Mouse (Mus musculus) stomach, postnatal 0 days (tissue): ENCODE measurements around the gene Pink1. TPM values are rescaled to one million over a fixed set of nuclear protein-coding genes. Genes with fewer than 3 reads are reported as not detected.

ENCODE experiments used
- ATAC-seq: fragments of 200-750 bp; cut with Nextera tagmentation; 2 replicates; pipeline ENCODE4 v1.8.0; 2017; ENCODE audit not compliant: low FRiP score, low TSS enrichment
- DNase-seq: peaks from one replicate; pipeline ENCODE4 v3.0.0-alpha.2; 2016; ENCODE audit warnings: low spot score
- H3K27ac ChIP-seq: fragments of 300-500 bp; sonication (generic); replicated peaks from 2 replicates; pipeline ENCODE4 v1.5.1; 2014; ENCODE audit warnings: mild to moderate bottlenecking, control low read depth
- H3K27me3 ChIP-seq: fragments of 300-500 bp; sonication (generic); 2 replicates; pipeline ENCODE4 v1.6.1; 2014; ENCODE audit warnings: low read length; ENCODE audit not compliant: control insufficient read depth, insufficient read depth
- H3K36me3 ChIP-seq: fragments of 300-500 bp; sonication (generic); 2 replicates; pipeline ENCODE4 v1.6.1; 2014; ENCODE audit warnings: low read length, mixed read lengths; ENCODE audit not compliant: control insufficient read depth, insufficient read depth
- H3K4me1 ChIP-seq: fragments of 300-500 bp; sonication (generic); replicated peaks from 2 replicates; pipeline ENCODE4 v1.6.1; 2014; ENCODE audit warnings: antibody characterized with exemption; ENCODE audit not compliant: control insufficient read depth, insufficient read depth
- H3K4me2 ChIP-seq: fragments of 300-500 bp; sonication (generic); replicated peaks from 2 replicates; pipeline ENCODE4 v1.6.1; 2014; ENCODE audit warnings: low read depth, mild to moderate bottlenecking, control low read depth, moderate library complexity
- H3K4me3 ChIP-seq: fragments of 300-500 bp; sonication (generic); 2 replicates; pipeline ENCODE4 v1.5.1; 2014; ENCODE audit warnings: low read depth, low read length, control low read depth
- H3K9ac ChIP-seq: fragments of 300-500 bp; sonication (generic); 2 replicates; pipeline ENCODE4 v1.6.1; 2014; ENCODE audit warnings: mild to moderate bottlenecking, low read length, control low read depth, mixed read lengths
- H3K9me3 ChIP-seq: fragments of 300-500 bp; sonication (generic); 2 replicates; pipeline ENCODE4 v1.6.1; 2016; ENCODE audit warnings: low read length; ENCODE audit not compliant: control insufficient read depth
- CTCF ChIP-seq: IDR thresholded peaks from 2 replicates; pipeline ENCODE4 v1.5.1; 2016; ENCODE audit warnings: antibody characterized with exemption, low read depth, mild to moderate bottlenecking, moderate library complexity
- EP300 ChIP-seq: optimal IDR thresholded peaks from 2 replicates; pipeline ENCODE3; 2016; ENCODE audit warnings: antibody characterized with exemption
- WGBS: fragments of 180-500 bp; shearing (Covaris S2); extraction: QIAGEN DNeasy Blood & Tissue Kit; methylation state at CpG from one replicate; pipeline ENCODE4 v1.1.7; 2014; 5-methylcytosine and 5-hydroxymethylcytosine counted together
- polyA plus RNA-seq: library from polyadenylated mRNA; unstranded; fragments of >200 nt; fragmentation: Nextera tagmentation; extraction: Ambion mirVana; gene quantifications from 2 replicates; pipeline ENCODE4 v1.2.1, GENCODE M21; 2015

The Pink1 gene
- polyA plus RNA-seq, 1 experiment from 2014 or later, result 62.1 TPM

DNA sequence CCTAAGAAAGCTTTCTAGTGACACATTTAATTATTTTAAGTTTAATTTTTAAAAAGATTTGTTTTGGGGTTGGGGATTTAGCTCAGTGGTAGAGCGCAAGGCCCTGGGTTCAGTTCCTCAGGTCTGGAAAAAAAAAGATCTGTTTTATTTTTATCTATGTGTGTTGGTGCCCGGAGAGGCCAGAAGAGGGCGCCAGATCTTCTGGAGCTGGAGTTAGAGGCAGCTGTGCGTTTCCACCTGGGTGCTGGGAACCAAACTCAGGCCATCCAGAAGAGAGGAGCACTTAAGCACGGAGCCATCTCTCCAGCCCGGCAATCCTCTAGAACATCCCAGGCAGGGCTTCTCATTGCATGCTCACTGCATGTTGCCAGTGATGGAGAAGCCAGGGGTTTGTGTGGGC, 9.7 kb downstream of the Pink1 start:
- WGBS, result 87% methylated on average over 6 of the region's 6 CpGs
- no peak for ATAC-seq
- Histone ChIP-seq H3K4me3 (no peak overlapping the region), H3K9ac (no peak overlapping the region), H3K27ac (no peak overlapping the region), H3K9me3 (no peaks in the 10 kb centered on the region), H3K27me3 (no peaks in the 10 kb centered on the region), H3K36me3 (peaks cover 23% of the 10 kb centered on the region), H3K4me2 (no peak overlapping the region), H3K4me1 (no peaks in the 10 kb centered on the region)
- TF ChIP-seq EP300, result no peak
- TF ChIP-seq CTCF, result peak; percentile 46
- no peak for DNase-seq

DNA sequence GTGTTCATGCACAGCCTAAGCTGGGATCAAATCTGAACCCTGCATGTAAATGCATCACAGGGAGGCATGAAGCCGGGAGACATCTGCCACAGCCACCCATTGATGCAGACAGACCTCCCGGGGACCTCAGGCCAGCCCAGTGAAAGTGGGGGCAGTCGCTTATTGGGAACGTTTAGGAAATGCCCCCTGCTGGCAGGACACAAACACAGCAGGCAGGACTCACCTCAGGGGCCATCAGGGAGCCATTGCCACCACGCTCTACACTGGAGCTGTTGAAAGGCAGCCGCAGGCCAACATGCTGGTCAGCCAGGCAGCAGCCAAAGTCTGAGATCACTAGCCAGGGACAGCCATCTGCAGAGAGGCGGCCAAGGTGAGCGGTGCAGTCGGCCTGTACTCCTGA, 10.3 kb downstream of the Pink1 start:
- H3K36me3 ChIP-seq, result peaks cover 29% of the 10 kb centered on the region
- H3K4me2 ChIP-seq, result no peak overlapping the region
- 75% methylated on average over 9 of the region's 9 CpGs for WGBS
- no peaks in the 10 kb centered on the region for H3K4me1 ChIP-seq
- no peak overlapping the region for H3K4me3 ChIP-seq
- H3K27me3 ChIP-seq, result no peaks in the 10 kb centered on the region
- ATAC-seq (no peak), DNase-seq (no peak)
- no peak overlapping the region for H3K9ac ChIP-seq
- H3K27ac ChIP-seq, result no peak overlapping the region
- H3K9me3 ChIP-seq, result no peaks in the 10 kb centered on the region
- TF ChIP-seq EP300 (no peak), CTCF (peak; percentile 67)

DNA sequence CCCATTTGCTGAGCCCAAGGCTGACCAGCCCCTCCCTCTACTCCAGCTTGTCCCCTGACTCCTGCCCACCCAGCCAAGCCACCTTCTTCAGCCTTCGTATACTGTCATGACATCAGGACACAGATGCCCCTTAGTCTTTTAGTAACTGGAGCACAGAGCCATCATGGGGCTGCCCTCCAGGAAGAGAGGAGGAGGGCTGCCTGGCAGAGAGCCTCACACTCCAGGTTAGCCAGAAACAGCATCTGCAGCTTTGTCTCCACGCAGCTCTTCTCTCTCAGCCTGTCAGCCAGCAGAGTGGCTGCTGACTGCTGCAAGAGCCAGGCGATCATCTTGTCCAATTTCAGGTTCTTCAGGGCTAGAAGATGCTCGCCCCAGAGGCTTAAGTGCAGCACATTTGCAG, 12.3 kb downstream of the Pink1 start:
- Histone ChIP-seq H3K4me3 (no peak overlapping the region), H3K4me2 (no peak overlapping the region), H3K27me3 (no peaks in the 10 kb centered on the region), H3K9ac (no peak overlapping the region), H3K27ac (no peak overlapping the region), H3K4me1 (no peaks in the 10 kb centered on the region), H3K9me3 (no peaks in the 10 kb centered on the region), H3K36me3 (peaks cover 38% of the 10 kb centered on the region)
- TF ChIP-seq CTCF (no peak), EP300 (no peak)
- DNase-seq (no peak), ATAC-seq (no peak)
- 88% methylated on average over 4 of the region's 4 CpGs for WGBS

DNA sequence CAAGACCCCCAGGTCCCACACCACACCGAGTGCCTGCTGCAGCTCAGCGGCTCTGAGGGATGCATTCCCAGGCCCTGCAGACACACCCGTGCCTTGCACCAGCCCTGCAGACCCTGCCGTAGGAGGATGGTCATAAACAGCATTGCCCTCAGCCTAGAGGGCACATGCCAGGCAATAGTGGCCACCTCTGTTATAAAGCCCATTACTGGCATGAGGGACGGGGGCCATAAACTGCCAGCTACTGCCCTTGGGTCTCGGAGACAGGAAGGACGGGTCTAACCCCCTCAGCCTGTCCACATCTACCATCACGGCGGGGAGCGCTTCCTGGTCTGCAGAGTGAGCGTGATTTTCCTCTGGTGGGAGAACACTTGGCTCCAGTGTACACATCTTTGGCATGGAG, 13.1 kb downstream of the Pink1 start:
- no peak overlapping the region for H3K4me3 ChIP-seq
- H3K9me3 ChIP-seq, result no peaks in the 10 kb centered on the region
- H3K27me3 ChIP-seq, result no peaks in the 10 kb centered on the region
- peaks cover 38% of the 10 kb centered on the region for H3K36me3 ChIP-seq
- H3K4me1 ChIP-seq, result no peaks in the 10 kb centered on the region
- ATAC-seq, result no peak
- H3K4me2 ChIP-seq, result no peak overlapping the region
- TF ChIP-seq EP300 (no peak), CTCF (no peak)
- no peak overlapping the region for H3K9ac ChIP-seq
- no peak for DNase-seq
- WGBS, result 86% methylated on average over 11 of the region's 11 CpGs
- no peak overlapping the region for H3K27ac ChIP-seq

DNA sequence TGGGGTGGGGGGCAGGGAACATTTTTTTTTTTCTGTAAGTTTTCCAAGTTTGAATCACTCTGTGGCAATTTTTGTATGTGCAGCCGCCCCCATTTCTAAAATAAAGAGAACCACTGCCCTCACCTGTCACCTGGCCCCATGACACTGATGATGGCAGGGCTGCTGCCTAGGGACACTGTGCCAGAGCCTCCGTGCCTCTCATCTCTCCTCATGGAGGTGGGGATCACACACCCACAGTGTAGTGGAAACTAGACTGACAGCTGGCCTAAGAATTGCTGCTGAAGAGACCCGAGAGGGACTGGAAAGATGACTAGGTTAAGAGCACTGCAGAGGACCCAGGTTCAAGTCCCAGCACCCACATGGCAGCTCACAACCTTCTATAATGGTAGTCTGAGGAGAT, 14.0 kb downstream of the Pink1 start:
- no peaks in the 10 kb centered on the region for H3K27me3 ChIP-seq
- ATAC-seq, result no peak
- DNase-seq, result no peak
- 90% methylated on average over 3 of the region's 3 CpGs for WGBS
- H3K9me3 ChIP-seq, result no peaks in the 10 kb centered on the region
- H3K4me2 ChIP-seq, result no peak overlapping the region
- H3K4me1 ChIP-seq, result no peaks in the 10 kb centered on the region
- H3K36me3 ChIP-seq, result peaks cover 38% of the 10 kb centered on the region
- H3K27ac ChIP-seq, result no peak overlapping the region
- TF ChIP-seq CTCF, result no peak
- no peak for TF ChIP-seq EP300
- no peak overlapping the region for H3K9ac ChIP-seq
- H3K4me3 ChIP-seq, result no peak overlapping the region

DNA sequence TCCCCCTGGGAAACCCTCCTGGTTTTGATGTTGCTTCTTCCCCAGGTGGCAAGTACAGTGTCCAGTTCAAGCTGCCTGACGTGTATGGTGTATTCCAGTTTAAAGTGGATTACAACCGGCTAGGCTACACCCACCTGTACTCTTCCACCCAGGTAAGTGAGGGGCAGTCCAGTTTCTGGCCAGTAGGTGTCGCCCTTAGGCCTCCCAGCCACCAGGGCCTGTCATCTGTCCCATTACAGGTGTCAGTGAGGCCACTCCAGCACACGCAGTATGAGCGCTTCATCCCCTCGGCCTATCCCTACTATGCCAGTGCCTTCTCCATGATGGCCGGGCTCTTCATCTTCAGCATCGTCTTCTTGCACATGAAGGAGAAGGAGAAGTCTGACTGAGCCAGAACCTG, 14.5 kb downstream of the Pink1 start:
- peak; percentile 85 for DNase-seq
- peaks cover 37% of the 10 kb centered on the region for H3K36me3 ChIP-seq

More for the DNA sequence above, 14.5 kb downstream of the Pink1 start:
- Histone ChIP-seq H3K9me3 (no peaks in the 10 kb centered on the region), H3K27me3 (no peaks in the 10 kb centered on the region), H3K4me3 (no peak overlapping the region), H3K4me1 (no peaks in the 10 kb centered on the region), H3K4me2 (no peak overlapping the region), H3K27ac (no peak overlapping the region), H3K9ac (no peak overlapping the region)
- 53% methylated on average over 8 of the region's 8 CpGs for WGBS
- ATAC-seq, result peak; percentile 75
- TF ChIP-seq CTCF (peak; percentile 87), EP300 (no peak)
